Mouse (Mus musculus) CD8-positive naive resting alpha-beta T cell, adult 2 months (primary cell): ENCODE data around the gene Abi3bp.

Experiments
- DNase-seq, 2 experiments: peaks; one replicate each; pipeline ENCODE4 v3.0.0; 2022; ENCODE audit warnings: low read depth in 2 of 2, low spot score in 2 of 2

The Abi3bp gene

DNA sequence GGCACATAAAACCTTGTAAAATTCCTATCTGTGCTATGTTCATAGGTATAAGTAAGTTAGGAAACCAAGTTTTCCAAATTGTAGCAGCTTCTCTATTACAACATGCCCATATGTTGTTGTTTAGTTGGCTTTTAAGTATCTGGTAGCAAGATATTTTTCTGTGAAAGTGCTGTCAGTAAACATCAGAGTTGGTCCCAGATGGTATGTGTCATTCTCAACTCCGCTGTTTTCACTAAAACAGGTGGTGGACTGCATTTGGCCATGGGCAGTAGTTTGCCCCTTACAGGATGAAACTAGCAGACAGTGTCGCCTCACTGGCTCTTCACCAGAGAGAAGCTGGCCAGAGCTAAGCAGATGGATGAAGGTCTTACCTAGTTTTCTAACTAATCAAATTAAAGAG is 26.3 kb downstream of the Abi3bp start:
- DNase-seq = no peak

DNA sequence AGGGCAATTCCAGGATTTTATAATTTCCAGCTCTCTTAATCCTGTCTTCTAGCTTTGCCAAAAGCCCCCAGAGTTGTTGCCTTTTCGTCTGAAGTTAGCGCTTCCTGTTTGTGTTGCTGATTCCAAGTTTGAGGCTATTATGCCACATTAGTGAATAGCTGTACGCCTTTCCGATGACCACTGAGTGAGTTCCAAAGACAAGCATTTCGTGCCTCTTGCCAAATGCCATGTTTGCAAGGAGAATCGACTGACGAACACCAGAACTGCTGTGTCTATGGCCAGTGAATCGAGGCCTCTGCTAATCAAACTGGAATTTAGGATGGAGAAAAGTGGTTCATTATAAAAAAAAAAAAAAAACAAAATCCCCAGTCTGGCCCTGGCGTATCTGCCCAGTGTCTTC is 40.3 kb downstream of the Abi3bp start:
- DNase-seq = no peak

DNA sequence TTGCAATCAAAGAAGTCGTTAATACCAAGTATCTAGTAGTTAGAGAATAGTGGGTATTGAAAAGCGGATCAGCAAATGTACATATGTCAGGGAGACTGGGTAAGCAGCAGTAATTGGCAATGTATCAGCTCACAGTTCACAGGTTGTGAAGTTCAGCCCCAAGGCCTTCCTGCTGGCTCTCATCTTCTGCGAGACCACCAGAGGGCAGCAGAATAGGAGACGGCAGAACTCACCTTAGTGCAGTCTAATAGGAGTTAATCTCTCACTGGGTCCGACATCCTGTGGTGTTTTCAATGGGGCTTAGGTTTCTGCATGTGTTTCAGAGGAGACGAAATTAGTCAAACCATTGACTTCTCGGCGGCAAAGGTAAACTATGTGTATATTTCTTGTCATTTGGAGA is 46.7 kb downstream of the Abi3bp start:
- DNase-seq = no peak

DNA sequence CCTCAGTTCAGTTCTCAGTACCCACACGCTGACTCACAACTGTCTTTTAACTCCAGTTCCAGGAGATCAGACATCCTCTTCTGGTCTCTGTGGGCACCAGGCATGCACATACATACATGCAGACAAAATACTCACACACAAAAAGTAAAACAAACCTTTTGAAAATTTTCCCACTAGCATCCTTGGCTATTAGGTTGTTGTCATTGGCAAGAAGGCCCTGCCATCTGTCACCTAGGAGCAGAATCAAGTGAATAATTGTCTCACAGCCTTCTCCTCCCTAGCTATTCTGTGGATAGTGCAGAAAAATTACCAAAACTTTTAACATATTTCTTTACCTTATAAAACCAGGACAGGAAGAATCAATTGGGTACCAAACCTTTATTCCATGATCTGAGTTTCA is 48.8 kb downstream of the Abi3bp start:
- no peak for DNase-seq

DNA sequence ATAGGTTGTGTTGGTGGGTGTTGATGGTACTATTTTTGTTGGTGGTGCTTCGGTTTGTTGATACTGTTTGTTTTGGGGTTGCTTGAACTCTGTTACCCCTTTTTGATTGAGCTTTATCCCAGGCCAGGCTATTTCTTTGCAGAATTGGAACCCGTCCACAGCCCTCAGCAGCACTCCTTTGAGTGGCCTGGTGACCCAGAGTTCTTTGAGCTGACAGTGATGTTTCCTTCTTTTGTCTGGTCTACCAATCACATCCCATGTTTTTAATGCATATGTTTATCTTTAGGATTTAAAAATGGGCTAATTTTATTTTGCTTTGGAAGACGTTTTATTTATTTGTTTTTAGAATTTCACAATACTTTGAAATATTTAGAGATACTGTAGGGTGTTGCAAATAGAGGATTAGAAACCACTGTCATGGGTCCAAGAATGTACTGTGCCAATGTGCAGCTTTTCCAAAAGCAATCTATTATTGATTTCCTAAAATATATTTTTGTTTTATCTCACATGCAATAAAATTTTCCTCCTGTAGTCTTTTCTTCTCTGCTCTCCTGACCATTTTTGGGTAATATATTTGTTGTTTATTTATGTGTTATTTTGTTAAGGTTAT is 50.5 kb downstream of the Abi3bp start:
- no peak for DNase-seq

DNA sequence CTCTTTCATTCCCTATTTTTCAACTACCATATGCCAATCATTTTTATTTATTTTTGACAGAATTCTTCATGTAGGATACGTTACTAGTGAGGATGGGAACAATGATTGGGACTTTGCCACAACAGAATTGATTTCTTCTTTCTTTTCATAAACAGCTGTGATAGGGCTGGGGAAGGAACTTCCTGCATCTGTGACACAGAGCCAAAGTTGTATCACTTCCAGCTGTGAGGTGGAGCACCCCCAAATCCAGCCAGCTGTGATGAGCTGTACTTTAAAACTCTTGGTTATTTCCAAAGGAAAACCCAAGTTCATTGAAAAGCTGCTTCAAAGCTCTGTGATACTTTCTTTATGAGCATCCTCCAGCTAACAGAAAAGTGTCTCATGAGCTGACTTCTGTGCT is 101.9 kb downstream of the Abi3bp start:
- no peak for DNase-seq

DNA sequence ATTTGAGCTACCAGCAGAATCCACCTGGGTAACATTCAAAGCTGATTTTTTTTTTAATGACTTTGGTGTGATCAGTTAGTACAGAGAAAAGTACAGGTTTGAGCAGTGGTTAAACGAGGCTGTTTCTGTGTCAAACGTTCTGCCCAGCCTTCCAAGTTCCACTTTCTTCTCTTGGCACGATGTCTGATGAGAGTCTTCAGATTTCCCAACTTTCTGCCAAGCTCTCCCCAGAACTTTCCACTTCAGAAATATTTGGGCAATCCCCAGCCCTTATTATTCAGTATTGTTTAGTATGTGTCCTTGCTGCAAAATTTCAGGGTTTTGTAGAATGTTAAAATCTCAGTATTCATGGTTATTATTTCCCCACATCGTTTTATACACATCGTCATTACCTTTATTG is 115.9 kb downstream of the Abi3bp start:
- no peak for DNase-seq

DNA sequence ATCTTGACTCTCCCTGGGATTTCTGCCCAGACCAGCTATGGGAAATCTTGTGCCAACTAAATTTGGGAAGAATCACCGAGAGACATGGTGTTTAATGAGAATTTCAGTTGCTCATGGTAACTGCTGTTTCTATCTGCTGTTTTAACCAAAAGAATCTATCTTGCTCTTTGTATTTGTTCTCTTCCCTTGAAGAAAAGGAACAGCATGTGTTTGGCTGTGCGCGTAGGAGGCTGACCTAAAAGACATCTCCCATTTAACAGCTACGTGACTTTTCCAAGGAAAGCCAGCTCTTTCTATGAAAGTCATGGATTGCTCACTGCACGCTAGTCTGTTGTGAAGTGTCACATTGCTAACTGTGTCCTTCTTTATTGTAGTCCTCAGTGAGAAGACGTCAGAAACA is 117.2 kb downstream of the Abi3bp start:
- no peak for DNase-seq

DNA sequence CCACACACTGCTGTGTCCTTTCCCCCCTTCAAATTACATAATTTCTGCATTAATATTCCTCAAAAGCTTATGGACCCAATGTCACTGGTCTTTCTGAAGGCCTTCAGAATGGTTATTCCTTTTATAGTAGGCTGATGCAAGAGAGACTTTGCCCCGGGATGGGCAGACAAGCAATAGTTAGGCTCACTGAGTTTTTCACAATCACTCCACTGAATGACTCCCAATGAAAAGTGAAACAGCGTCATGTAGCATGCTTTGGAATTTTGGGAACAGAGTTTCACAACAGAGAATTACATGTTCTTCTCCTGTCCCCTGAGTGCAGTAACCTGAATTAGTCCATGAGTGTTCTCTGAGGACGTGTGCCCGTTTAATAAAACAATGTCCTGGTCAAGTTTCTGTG is 120.7 kb downstream of the Abi3bp start:
- DNase-seq = no peak

DNA sequence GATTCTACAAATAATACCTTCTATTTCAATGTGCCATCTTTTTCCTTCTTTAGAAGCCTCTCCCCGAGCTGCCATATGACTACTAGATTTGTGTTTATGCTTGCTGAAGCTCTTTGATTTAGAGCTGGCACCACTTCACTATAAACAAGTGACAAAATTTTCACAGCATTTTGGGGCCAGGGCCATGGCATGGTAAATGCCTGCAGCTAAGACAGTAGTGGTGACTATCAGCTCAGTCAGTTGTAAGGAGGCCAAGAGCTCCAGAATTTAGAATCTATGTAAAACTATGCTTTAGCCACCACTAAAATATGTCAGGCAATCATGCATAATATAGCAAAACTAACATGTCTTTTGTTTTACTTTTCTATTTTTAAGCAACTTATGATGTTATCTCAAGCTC is 124.7 kb downstream of the Abi3bp start:
- DNase-seq = no peak

DNA sequence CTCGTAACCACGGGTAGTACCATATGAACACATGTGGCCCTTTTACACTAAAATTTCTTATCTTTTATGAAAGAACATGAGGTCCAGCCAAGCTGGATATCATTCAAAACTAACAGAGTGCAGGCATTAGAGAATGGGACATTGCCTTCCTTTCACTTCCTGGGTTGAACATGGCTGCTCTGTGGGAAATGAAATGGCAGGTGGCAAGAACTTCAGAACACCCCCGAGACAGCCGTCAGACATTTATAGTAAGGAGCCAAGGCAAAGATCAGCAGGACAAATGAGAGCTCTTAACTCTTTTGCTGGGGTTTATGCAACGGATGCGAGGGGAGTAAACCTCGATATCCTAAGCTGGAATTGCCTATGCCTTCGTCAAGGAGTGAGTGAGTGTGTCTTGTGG is 132.9 kb downstream of the Abi3bp start:
- DNase-seq = no peak

DNA sequence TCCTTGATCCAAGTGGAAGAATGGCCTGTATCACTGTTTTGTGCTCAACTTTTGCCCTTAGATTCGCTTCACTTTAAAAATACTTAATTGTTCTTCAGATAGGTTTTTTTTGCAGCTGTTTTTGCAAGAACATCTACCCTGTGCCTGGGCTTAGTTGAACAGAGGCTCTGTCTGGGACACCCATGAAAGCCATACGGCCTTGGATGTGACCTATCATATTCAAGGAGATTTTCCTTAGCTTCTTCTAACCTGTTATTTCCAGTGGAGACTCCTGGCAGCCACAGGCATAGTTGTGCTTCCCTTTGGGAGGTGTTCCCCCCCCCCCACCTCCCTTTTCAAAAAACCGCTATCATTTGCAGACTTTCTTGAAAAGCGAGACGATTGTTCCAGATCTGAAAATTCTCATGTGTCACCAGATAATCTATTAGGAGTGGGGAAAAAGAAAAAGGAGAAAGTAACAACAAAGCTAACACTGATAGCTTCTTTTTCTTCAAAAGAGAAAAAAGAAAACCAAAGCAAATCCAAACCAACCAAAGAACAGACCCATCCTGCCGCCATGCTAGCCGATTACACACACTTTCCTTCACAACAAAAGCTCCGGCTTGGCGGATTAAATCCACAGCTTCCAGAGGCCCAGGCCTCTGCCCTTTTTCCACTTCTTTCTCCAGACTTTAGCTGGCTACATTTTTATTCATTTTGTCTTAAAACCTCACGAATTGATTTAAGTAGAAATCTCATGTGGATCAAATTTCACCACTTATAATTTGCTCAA is 133.6 kb downstream of the Abi3bp start:
- no peak for DNase-seq

DNA sequence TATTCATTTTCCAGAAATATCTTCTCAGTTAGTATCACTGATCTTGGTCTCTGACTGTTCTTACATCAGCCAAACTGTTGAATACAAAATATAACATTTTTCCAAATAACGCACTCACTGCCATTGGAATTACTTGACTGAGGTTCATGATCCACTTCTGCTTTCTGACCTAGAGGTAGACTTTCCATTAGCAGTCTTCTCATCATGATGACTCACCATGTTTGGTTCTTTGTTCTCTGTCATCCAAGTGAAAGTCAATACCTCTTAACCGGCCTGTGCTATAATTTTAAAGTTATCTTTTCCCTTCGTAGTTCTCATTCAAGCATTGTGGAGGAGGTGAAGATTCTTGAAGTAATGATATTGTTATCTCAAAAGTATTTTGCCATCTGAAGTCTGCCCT is 160.9 kb downstream of the Abi3bp start:
- DNase-seq = no peak

DNA sequence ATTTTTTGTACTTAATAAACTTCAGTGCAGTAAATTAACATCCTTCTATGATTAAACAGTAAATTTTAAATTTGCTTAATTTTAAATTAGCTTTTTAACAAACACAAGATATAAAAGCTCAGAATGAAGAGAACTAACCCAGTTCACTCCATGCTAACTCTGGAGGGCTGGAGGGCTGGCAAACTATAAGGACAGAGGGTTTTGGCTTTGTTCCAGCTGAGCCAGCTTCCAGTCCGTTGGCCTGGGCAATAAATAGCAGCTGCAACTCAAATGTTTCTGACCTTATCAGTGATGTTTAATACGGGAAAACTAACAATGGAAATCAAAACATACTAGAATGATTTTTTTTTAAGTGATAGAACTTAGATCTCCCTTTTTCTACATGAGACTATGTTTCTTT is 167.6 kb downstream of the Abi3bp start:
- no peak for DNase-seq

DNA sequence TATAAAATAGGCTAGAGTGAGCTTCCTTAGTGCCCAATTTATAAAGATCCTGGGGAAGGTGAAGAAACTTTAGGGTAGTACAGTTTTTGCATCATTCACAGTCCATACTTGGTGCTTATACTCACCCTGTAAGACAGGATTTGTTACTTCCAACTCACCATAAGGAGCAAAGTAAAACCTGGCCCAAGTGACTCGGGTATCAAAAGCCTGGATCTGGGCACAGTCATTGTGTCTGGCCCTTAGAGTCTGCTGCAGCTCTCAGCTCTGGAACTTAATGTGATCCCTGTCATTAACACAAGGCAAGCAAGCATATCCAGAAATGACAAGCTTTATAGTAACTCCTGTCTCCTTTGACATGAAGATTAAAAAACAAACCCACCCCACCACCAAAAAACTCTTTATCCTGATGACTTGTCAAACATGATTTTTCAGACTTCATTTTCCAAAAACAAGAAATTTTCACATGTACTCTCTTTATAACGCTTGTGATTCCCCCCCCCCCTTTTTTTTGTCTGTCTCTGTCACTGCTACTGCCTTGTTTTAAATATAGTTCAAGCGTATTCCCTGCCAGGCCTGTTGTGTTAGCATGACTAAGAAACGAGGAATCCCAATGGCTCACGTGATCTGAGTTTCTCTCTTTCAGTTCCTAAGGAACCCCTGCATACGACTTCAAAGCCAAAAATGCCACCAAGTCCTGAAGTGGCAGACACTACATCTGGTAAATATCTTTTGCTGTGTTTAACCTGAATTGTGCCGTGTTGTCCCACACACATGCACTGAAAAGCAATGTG is 168.9 kb downstream of the Abi3bp start:
- DNase-seq = no peak

DNA sequence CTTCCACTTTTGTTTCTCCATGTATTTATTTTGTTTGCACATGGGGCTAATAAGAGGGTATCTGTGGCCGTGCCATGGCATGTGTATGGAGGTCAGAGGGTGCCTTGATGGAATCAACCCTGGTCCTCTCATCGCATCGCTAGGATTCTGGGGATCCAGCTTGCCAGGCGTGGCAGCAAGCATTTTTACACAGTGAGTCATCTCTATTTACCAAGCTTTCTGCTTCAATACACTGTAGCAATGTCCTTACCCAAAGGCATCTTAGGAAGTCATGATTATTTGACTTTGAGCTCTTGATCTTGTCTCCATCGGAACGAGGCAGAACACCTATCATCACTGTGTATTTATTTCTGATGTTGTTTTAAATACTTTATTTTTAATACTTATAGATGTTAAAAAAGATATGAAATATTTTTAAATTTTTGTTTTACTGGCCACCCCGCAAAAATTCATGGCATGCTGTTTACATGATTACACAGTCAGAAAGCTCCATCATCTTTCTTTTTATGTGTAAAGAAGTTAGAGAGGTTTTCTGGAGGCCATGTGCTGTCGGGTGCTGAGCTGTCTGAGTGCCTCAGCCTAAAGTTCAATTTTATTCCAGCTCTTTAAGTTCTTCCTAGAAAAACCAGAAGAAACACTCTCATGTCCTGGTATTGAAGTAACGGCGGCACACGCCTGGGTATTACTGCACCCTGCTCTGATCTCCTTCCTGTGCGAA is 177.7 kb downstream of the Abi3bp start:
- DNase-seq = no peak

DNA sequence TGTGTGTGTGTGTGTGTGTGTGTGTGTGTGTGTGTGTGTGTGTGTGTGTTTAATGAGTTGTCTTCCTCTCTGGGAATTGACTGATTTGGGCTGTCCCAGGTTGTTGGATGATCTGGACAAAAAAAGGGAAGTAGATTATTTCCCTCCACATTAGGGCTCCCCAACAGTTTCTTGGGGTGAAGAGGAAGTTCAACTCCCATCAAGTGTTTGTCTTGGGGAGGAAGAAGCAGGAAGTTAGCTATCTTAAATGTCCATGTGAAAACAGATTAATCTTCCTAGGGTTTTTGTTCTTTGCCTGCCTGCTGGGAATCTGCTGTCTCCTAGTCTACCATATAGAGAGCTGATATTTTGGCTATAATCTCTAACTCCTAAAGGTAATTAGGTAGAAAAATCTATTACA is 181.2 kb downstream of the Abi3bp start:
- no peak for DNase-seq

DNA sequence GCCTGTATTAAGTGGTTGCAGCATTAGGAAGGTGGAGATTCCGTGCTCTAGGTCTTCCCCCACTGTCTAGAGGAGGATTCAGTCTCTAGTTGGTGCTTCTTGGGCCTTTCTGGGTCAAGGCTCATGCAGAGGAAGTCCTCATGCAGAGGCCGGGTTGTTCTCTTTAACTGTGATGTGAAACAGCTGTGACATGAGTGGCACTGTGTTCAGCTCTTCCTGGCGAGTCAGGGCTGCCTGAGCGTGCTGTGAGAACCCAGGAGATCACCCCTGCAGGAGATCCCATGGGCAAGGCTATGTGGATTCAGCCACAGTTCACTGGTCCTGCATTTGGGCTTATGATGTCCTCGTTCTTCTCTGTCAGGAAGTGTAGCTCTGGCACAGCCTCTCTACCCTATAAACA is 191.8 kb downstream of the Abi3bp start:
- DNase-seq = no peak

DNA sequence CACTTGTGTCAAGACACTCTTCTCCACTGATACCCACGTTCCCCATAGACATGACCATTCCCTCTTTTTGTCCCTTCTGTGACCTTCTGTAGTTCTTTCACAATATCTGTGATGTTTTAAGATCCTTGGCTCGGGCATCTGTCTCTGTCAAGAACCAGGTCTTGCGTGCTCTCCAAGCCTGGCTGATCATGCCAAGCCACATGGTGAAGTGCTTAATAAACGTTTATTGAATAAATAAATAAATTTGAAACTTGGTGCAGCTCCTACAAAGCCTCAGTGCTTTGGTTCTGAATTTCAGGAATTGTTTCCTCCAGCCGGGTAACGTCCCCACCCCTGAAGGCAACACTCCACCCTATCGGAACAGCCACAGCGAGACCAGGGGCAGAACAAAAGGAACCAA is 193.3 kb downstream of the Abi3bp start:
- DNase-seq = no peak

DNA sequence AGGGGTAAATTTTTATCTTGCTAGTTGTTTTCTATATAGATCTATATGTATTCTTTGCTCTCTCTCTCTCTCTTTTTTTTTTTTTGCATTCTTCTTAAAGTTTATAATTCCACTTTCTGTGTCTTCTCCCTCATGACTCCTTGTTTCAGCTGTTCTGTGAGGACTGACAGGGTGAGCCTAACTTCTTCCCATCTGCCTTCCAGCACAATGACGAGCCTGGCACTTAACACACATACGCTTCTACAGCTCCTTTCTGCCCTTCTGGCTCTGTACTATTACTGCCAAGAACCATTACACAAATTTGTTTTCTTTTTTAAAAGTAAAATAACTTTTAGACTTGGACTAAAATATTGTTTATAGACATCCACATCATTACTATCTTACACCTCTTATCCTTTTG is 195.7 kb downstream of the Abi3bp start:
- no peak for DNase-seq

DNA sequence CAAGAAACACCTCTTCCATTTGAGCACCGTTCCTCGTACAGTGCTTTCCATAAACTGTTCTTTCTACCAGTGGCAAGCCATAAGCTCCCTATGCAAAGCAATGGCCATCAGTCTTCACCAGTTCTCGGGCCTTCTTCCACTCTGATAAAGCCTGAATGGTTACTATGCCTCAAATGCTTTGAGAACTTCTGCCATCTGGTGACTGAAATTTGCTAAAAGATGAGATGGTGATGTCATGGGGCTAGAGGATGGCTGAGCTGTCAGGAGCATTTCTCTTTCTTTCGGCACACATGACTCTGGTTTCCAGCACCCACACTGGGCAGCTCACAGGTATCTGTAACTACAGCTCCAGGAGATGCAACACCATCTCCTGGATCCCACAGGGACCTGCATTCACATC is 199.5 kb downstream of the Abi3bp start:
- DNase-seq = no peak
